Comparison of ENCODE assay signal across 8 mouse cellular contexts in genomic region chr1:74332241-74332763, GRCm38 (mm10). TPM values are rescaled to one million over a fixed set of nuclear protein-coding genes. Genes with fewer than 3 reads are reported as not detected.
DNase-seq lines count a peak whose midpoint lies in the region; ATAC-seq lines count a peak whose summit lies in the region.

No protein-coding gene starts in this region.

- H3K4me2 ChIP-seq in hindbrain, embryonic 16.5 days (ENCODE audit: low read length) = peak overlapping the region; percentile 71

- H3K4me3 ChIP-seq in hindbrain, embryonic 16.5 days (ENCODE audit: low read length) = peak overlapping the region; percentile 53
- peak overlapping the region; percentile 31; the same call in 1 of the 2 replicates for H3K4me3 ChIP-seq in macrophage (ENCODE audit: inconsistent target)

- H3K9me3 ChIP-seq in hindbrain, embryonic 16.5 days (ENCODE audit: control insufficient read depth, low read length) = no peaks in the 10 kb centered on the region

- WGBS in hindbrain, embryonic 16.5 days = 0% methylated on average over 33 of the region's 36 CpGs
- WGBS in macrophage (ENCODE audit: missing documents) = under 1% methylated on average over 36 of the region's 36 CpGs

- no peaks in the 10 kb centered on the region; the same call in 1 of the 2 replicates for H3K36me3 ChIP-seq in hindbrain, embryonic 16.5 days (ENCODE audit: control insufficient read depth, insufficient read depth, low read length)
- no peaks in the 10 kb centered on the region for H3K36me3 ChIP-seq in macrophage (ENCODE audit: inconsistent target)

- no peaks in the 10 kb centered on the region for H3K27me3 ChIP-seq in hindbrain, embryonic 16.5 days (replicated peaks; ENCODE audit: control insufficient read depth, insufficient read depth, low read length)

- no peaks in the 10 kb centered on the region for H3K79me2 ChIP-seq in macrophage (ENCODE audit: inconsistent target)

- peak; percentile 96 for ATAC-seq in hindbrain, embryonic 16.5 days

- H3K27ac ChIP-seq in hindbrain, embryonic 16.5 days (ENCODE audit: low read depth, low read length) = peak overlapping the region; percentile 84
- no peak overlapping the region for H3K27ac ChIP-seq in macrophage

- H3K9ac ChIP-seq in hindbrain, embryonic 16.5 days (ENCODE audit: low read depth, low read length) = peak overlapping the region; percentile 67

- DNase-seq in WW6 (ENCODE audit: low read depth, low spot score) = peak; percentile 91
- DNase-seq in cerebellum, postnatal 4 days (ENCODE audit: low spot score in 2 of 2) = peak; percentile 88 to 96
- DNase-seq in gastrocnemius, adult 18-20 months (ENCODE audit: low spot score) = peak; percentile 95
- peak; percentile 96 for DNase-seq in left cerebral cortex, adult 18-20 months (ENCODE audit: low spot score in 2 of 2)
- peak; percentile 98 for DNase-seq in right cerebral cortex, adult 18-20 months
- peak; percentile 83 for DNase-seq in urinary bladder, postnatal 10 days (ENCODE audit: low spot score)

- H3K4me1 ChIP-seq in hindbrain, embryonic 16.5 days (ENCODE audit: control insufficient read depth, insufficient read depth, low read depth, low read length) = peaks cover 17% of the 10 kb centered on the region

RNA-seq across cellular contexts. Expression of gene Tmbim1, which starts 26.9 kb away (rescaled TPM):
- total RNA-seq in gastrocnemius, adult 18-20 months (2021) = 10 to 100 TPM; 29.0 to 42.2 TPM
- 11.7 and 12.2 TPM in 2 replicates for polyA plus RNA-seq in hindbrain, embryonic 16.5 days (2015; fragmentation: Nextera tagmentation; extraction: Ambion mirVana)
- total RNA-seq in left cerebral cortex, adult 18-20 months (2021) = 10 to 100 TPM; 19.1 to 24.1 TPM
- total RNA-seq in macrophage (2018; cell fraction: chromatin; rRNA removed) = 100 to 1,000 TPM in 4 of 26 experiments, 10 to 100 TPM in 22; 17.8 to 135 (median 35.5) TPM
- 10 to 100 TPM; 25.9 to 77.3 (median 42.7) TPM for total RNA-seq in macrophage (2018; cell fraction: cytosol; rRNA removed)
- total RNA-seq in macrophage (2018; cell fraction: nucleus; rRNA removed) = 100 to 1,000 TPM in 2 of 26 experiments, 10 to 100 TPM in 24; 22.2 to 128 (median 38.8) TPM
- 46.8 to 61.2 TPM (median 52.2 TPM) in 3 replicates for polyA plus RNA-seq in macrophage (2018)

RNA-seq across cellular contexts. Expression of gene Catip, which starts 29.6 kb away (rescaled TPM):
- total RNA-seq in gastrocnemius, adult 18-20 months (2021) = under 1 TPM in 1 of 2 experiments, not detected in 1; 0.11 TPM
- polyA plus RNA-seq in hindbrain, embryonic 16.5 days (2015; fragmentation: Nextera tagmentation; extraction: Ambion mirVana) = 2.2 and 2.8 TPM in 2 replicates
- 1 to 10 TPM in 1 of 2 experiments, under 1 TPM in 1; 0.82 to 1.5 TPM for total RNA-seq in left cerebral cortex, adult 18-20 months (2021)
- 1 to 10 TPM in 1 of 26 experiments, under 1 TPM in 6, not detected in 19; 0.31 to 1.3 (median 0.81) TPM for total RNA-seq in macrophage (2018; cell fraction: chromatin; rRNA removed)
- under 1 TPM; 0.03 to 0.68 (median 0.14) TPM for total RNA-seq in macrophage (2018; cell fraction: cytosol; rRNA removed)
- total RNA-seq in macrophage (2018; cell fraction: nucleus; rRNA removed) = 1 to 10 TPM in 6 of 26 experiments, under 1 TPM in 12, not detected in 8; 0.29 to 1.7 (median 0.84) TPM
- polyA plus RNA-seq in macrophage (2018) = 0.19 to 0.80 TPM (median 0.30 TPM) in 3 replicates

RNA-seq across cellular contexts. Expression of gene Slc11a1, which starts 42.7 kb away (rescaled TPM):
- 1 to 10 TPM; 3.6 to 8.1 TPM for total RNA-seq in gastrocnemius, adult 18-20 months (2021)
- 2.6 and 3.3 TPM in 2 replicates for polyA plus RNA-seq in hindbrain, embryonic 16.5 days (2015; fragmentation: Nextera tagmentation; extraction: Ambion mirVana)
- total RNA-seq in left cerebral cortex, adult 18-20 months (2021) = 1 to 10 TPM; 3.8 to 5.5 TPM
- total RNA-seq in macrophage (2018; cell fraction: chromatin; rRNA removed) = 100 to 1,000 TPM in 25 of 26 experiments, 10 to 100 TPM in 1; 65.4 to 694 (median 454) TPM
- 100 to 1,000 TPM; 292 to 674 (median 440) TPM for total RNA-seq in macrophage (2018; cell fraction: cytosol; rRNA removed)
- total RNA-seq in macrophage (2018; cell fraction: nucleus; rRNA removed) = 100 to 1,000 TPM; 115 to 958 (median 476) TPM
- 377 to 467 TPM (median 435 TPM) in 3 replicates for polyA plus RNA-seq in macrophage (2018)

RNA-seq across cellular contexts. Expression of gene Pnkd, which starts 47.6 kb away (rescaled TPM):
- 10 to 100 TPM; 54.0 to 63.3 TPM for total RNA-seq in gastrocnemius, adult 18-20 months (2021)
- 166 and 167 TPM in 2 replicates for polyA plus RNA-seq in hindbrain, embryonic 16.5 days (2015; fragmentation: Nextera tagmentation; extraction: Ambion mirVana)
- total RNA-seq in left cerebral cortex, adult 18-20 months (2021) = 100 to 1,000 TPM; 179 TPM
- total RNA-seq in macrophage (2018; cell fraction: chromatin; rRNA removed) = 10 to 100 TPM in 15 of 26 experiments, 1 to 10 TPM in 11; 2.3 to 31.8 (median 11.8) TPM
- 10 to 100 TPM; 25.9 to 46.8 (median 36.7) TPM for total RNA-seq in macrophage (2018; cell fraction: cytosol; rRNA removed)
- 10 to 100 TPM in 14 of 26 experiments, 1 to 10 TPM in 12; 4.5 to 23.2 (median 10.1) TPM for total RNA-seq in macrophage (2018; cell fraction: nucleus; rRNA removed)
- 20.6 to 40.9 TPM (median 36.6 TPM) in 3 replicates for polyA plus RNA-seq in macrophage (2018)

RNA-seq across cellular contexts. Expression of gene Aamp, which starts 47.8 kb away (rescaled TPM):
- total RNA-seq in gastrocnemius, adult 18-20 months (2021) = 10 to 100 TPM; 74.4 to 77.1 TPM
- polyA plus RNA-seq in hindbrain, embryonic 16.5 days (2015; fragmentation: Nextera tagmentation; extraction: Ambion mirVana) = 237 and 241 TPM in 2 replicates
- 100 to 1,000 TPM; 141 to 150 TPM for total RNA-seq in left cerebral cortex, adult 18-20 months (2021)
- 100 to 1,000 TPM in 15 of 26 experiments, 10 to 100 TPM in 11; 59.6 to 168 (median 103) TPM for total RNA-seq in macrophage (2018; cell fraction: chromatin; rRNA removed)
- 100 to 1,000 TPM in 14 of 26 experiments, 10 to 100 TPM in 12; 71.7 to 130 (median 108) TPM for total RNA-seq in macrophage (2018; cell fraction: cytosol; rRNA removed)
- total RNA-seq in macrophage (2018; cell fraction: nucleus; rRNA removed) = 100 to 1,000 TPM in 6 of 26 experiments, 10 to 100 TPM in 20; 63.0 to 123 (median 93.6) TPM
- 115 to 127 TPM (median 119 TPM) in 3 replicates for polyA plus RNA-seq in macrophage (2018)
